Mouse (Mus musculus): ENCODE data around the gene Kiss1r. TPM values are rescaled to one million over a fixed set of nuclear protein-coding genes. Genes with fewer than 3 reads are reported as not detected.
"Not testable (repeated sequence)": the region's sequence is repeated elsewhere in the genome, so short reads cannot be mapped to it uniquely, and the experiment has no call there.

Gene Kiss1r
- polyA plus RNA-seq, 1 experiment: 0.71 TPM

DNA sequence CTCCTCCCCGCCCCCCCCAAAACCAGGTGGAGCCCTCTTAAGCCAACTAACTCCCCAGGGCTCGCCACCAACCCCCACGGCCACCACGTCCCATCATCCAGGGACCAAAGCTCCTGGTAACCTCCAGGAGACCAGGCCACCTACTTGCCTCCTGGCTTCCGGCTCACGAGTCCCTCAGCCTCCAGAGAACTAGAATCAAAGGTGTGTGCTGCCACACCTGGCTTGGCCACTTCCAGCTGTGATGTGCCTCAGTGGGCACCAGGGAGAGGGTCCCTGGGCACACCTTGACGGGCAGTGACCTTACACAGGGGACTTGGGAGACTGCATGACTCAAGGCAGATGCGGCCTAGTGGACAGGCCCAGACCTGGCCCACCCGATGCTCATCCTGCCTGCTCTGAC lies 38.9 kb downstream of the Kiss1r start:
- H3K4me1 ChIP-seq (ENCODE audit: control insufficient read depth, insufficient read depth, low read length): no peaks in the 10 kb centered on the region
- TF ChIP-seq POLR2A (IDR thresholded peaks at IDR 0.05; ENCODE audit: borderline replicate concordance, low read depth, low read length) (no peak), CTCF (IDR thresholded peaks at IDR 0.05; ENCODE audit: low read depth, low read length) (no peak)
- no peak overlapping the region for H3K4me3 ChIP-seq (ENCODE audit: insufficient read depth, low read length)
- no peak overlapping the region for H3K27ac ChIP-seq (ENCODE audit: insufficient read depth, low read depth, low read length)

DNA sequence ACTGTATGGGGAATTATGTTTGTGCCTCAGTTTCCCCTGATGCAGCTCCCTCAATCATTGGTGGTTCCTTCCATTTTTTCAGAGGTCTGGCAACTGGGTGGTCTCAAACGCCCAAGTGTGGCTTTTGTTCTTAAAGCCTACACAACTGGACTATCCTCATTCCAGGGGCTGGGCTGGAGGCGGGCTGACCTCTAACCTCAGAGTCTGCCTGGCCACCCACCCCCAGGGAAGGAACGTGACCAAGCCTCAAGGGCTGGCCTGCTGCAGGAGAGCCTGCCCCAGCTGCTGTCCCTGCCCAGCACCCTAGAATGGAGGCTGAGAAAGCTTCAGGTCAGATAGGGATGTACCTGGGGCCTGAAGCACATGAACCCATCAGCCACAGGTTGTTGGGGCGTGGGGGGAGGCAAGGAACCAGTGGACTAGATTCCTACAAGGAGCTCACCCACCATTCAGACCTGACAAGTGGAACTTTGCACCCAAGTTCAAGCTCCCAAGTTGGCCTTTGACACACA lies 39.9 kb downstream of the Kiss1r start:
- Histone ChIP-seq H3K27ac (ENCODE audit: insufficient read depth, low read depth, low read length) (no peak overlapping the region), H3K4me3 (ENCODE audit: insufficient read depth, low read length) (no peak overlapping the region), H3K4me1 (ENCODE audit: control insufficient read depth, insufficient read depth, low read length) (peaks cover 4% of the 10 kb centered on the region)
- TF ChIP-seq CTCF (IDR thresholded peaks at IDR 0.05; ENCODE audit: low read depth, low read length) (no peak), POLR2A (IDR thresholded peaks at IDR 0.05; ENCODE audit: borderline replicate concordance, low read depth, low read length) (no peak)

DNA sequence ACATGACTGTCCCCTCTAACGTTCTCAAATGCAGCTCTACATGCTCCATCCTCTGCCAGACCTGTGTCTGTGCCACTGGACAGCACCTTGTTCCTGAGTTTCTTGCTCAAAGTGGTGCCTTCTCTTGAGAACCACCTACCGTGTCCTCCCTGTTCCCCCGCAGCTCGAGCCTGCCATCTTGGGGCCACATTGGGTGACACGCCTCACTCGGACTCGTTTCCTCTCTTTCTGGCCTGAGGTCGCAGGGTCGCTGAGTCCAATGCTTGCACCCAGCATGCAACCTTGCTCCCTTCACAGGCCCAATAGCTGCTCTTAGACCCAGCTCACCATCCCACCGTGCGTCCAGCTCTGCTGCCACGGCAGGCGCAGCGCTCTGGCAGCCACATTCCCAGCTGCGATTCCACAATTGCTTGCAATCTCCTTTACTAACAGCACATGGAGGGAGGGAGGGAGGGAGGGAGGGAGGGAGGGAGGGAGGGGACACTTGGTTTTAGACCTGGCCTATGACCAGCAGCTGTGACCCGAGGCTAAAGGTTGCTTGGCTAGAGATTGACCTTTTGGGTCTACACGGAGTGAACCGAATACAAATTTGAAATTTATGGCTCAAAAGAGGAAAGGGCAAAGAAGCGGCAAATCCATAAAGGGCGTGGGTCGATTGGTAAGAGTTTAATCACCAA lies 41.5 kb downstream of the Kiss1r start:
- Histone ChIP-seq H3K4me1 (ENCODE audit: control insufficient read depth, insufficient read depth, low read length) (peaks cover 5% of the 10 kb centered on the region), H3K27ac (ENCODE audit: insufficient read depth, low read depth, low read length) (no peak overlapping the region), H3K4me3 (ENCODE audit: insufficient read depth, low read length) (no peak overlapping the region)
- peak; percentile 78; the same call in 1 of the 2 replicates for TF ChIP-seq CTCF (IDR thresholded peaks at IDR 0.05; ENCODE audit: low read depth, low read length)
- TF ChIP-seq POLR2A (IDR thresholded peaks at IDR 0.05; ENCODE audit: borderline replicate concordance, low read depth, low read length): no peak

DNA sequence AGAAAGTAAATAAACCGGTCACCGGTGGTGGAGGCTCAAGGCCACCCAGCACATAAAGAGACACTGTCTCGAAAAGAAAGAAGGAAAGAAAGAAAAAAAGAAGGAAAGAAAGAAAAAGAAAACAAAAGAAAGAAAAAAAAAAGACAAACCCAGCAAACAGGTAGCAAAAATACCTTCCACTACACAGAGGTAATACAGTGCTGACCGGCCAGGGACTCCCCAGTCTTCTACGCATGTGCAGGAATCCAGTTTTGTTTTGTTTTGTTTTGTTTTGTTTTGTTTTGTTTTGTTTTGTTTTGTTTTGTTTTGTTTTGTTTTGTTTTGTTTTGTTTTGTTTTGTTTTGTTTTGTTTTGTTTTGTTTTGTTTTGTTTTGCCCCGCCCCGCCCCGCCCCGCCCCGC lies 42.6 kb downstream of the Kiss1r start:
- H3K4me3 ChIP-seq (ENCODE audit: insufficient read depth, low read length): peak overlapping the region; percentile 25; the same call in 1 of the 2 replicates
- not testable (repeated sequence) for H3K4me1 ChIP-seq (ENCODE audit: control insufficient read depth, insufficient read depth, low read length); H3K27ac ChIP-seq (ENCODE audit: insufficient read depth, low read depth, low read length)

DNA sequence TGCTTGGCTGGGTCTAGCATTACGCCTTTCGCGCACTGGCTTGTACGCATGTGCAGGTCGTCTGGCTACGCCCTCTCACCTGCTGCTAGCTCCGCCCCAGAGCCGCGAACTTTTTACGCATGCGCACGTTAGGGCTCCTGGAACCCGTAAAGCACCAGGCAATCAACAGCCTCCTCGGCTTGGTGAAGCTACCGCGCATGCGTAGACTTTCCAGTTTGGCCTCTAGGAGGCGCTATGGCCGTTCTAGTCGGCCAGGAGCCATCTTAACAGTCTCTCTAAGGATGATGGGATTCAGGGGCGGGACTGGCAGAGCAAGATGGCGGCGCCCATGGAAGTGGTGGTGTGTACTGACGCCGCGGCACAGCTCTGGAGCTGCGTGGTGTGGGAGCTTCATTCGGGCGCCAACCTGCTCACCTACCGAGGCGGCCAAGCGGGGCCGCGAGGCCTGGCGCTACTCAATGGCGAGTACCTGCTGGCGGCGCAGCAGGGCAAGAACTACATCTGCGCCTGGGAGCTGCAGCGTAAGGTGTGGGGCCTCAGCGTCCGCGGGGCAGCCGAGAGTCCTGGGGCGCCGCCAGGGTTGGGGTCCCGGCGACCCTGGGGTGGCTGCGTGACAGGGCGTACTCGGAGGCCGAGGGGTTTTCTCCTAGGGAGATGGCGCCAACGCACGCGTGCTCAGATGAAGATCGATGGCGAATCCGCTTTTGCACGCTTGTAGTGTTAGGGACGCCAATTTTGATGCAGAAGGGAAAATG lies 43.3 kb downstream of the Kiss1r start, which contains the start of gene Wdr18:
Gene Wdr18 (plus strand): TSS at position 306 of the 755 bp plus-strand sequence.
- H3K27ac ChIP-seq (ENCODE audit: insufficient read depth, low read depth, low read length): peak within 1 kb of the TSS; percentile 78
- H3K4me3 ChIP-seq (ENCODE audit: insufficient read depth, low read length): peak within 1 kb of the TSS; percentile 70
- TF ChIP-seq POLR2A (IDR thresholded peaks at IDR 0.05; ENCODE audit: borderline replicate concordance, low read depth, low read length): no peak
- TF ChIP-seq CTCF (IDR thresholded peaks at IDR 0.05; ENCODE audit: low read depth, low read length): peak; percentile 52; the same call in 1 of the 2 replicates
- H3K4me1 ChIP-seq (ENCODE audit: control insufficient read depth, insufficient read depth, low read length): peaks cover 5% of the 10 kb centered on the region

DNA sequence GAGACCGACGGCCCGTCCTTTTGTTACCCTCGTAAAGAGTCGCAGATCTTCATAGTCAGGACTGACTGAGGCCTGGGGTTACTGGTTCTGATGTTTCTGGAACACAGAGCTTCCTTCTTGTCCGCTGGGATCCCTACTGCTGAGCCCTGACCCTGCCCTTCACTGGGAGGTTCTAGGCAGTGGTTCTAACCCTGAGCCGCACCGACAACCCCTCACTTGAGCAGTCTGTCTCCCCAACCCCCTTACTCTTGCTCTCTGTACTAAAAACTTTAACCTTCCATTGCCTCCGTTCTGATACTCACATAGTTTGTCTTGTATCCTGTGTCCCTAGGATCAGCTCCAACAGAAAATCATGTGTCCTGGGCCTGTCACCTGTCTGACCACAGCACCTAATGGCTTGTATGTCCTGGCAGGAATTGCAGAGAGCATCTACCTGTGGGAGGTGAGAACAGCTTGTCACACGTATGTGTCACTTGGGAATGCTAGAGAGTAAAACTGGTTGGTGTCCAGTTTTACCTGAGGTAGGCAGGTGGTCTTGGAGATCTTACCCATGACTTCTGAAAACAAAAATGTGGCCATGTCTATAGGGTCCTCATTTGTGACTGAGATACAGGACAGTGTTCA lies 44.0 kb downstream of the Kiss1r start:
- Histone ChIP-seq H3K27ac (ENCODE audit: insufficient read depth, low read depth, low read length) (peak overlapping the region; percentile 78), H3K4me1 (ENCODE audit: control insufficient read depth, insufficient read depth, low read length) (peaks cover 5% of the 10 kb centered on the region), H3K4me3 (ENCODE audit: insufficient read depth, low read length) (peak overlapping the region; percentile 70)
- TF ChIP-seq POLR2A (IDR thresholded peaks at IDR 0.05; ENCODE audit: borderline replicate concordance, low read depth, low read length) (no peak), CTCF (IDR thresholded peaks at IDR 0.05; ENCODE audit: low read depth, low read length) (no peak)

DNA sequence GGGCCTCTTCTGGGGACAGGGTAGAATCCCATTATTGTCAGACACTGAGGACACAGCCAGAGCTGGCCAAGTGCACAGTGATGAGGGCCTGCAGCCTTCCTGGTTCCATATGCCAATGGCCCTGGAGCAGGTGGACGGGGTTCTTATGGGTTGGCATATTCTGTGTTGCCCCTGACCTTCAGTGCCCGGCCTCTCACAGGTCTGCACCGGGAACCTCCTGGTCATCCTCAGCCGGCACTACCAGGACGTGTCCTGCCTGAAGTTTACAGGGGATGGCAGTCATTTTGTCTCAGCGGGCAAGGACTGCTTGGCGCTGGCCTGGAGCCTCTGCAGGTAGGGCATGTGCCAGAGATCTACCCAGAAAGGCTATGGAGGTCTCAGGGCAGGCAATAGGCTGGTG lies 48.0 kb downstream of the Kiss1r start:
- TF ChIP-seq POLR2A (IDR thresholded peaks at IDR 0.05; ENCODE audit: borderline replicate concordance, low read depth, low read length) (no peak), CTCF (IDR thresholded peaks at IDR 0.05; ENCODE audit: low read depth, low read length) (no peak)
- H3K4me1 ChIP-seq (ENCODE audit: control insufficient read depth, insufficient read depth, low read length): peaks cover 5% of the 10 kb centered on the region

DNA sequence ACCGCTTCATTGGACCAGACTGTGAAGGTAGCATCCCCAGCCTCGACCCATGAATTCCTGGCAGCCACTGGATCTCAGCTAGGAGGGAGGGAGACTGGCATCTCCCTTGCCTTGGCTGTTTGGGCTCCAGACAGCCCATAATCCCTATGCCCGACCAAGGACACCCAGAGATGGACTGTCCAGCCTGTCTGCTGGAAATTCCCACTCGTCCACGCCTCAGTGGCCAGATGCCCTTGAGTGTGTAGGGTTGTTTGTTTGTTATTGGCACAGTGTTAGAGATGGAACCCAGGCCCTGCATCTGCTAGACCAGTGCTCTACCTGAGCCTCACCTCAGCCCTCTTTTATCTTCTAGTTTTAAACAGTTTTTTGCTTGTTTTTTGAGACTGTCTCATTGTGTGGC lies 48.6 kb downstream of the Kiss1r start:
- TF ChIP-seq CTCF (IDR thresholded peaks at IDR 0.05; ENCODE audit: low read depth, low read length) (no peak), POLR2A (IDR thresholded peaks at IDR 0.05; ENCODE audit: borderline replicate concordance, low read depth, low read length) (no peak)
- peaks cover 5% of the 10 kb centered on the region for H3K4me1 ChIP-seq (ENCODE audit: control insufficient read depth, insufficient read depth, low read length)
- H3K27ac ChIP-seq (ENCODE audit: insufficient read depth, low read depth, low read length): no peak overlapping the region
- H3K4me3 ChIP-seq (ENCODE audit: insufficient read depth, low read length): no peak overlapping the region

More for the DNA sequence above, 48.0 kb downstream of the Kiss1r start:
- no peak overlapping the region for H3K27ac ChIP-seq (ENCODE audit: insufficient read depth, low read depth, low read length)
- H3K4me3 ChIP-seq (ENCODE audit: insufficient read depth, low read length): no peak overlapping the region

DNA sequence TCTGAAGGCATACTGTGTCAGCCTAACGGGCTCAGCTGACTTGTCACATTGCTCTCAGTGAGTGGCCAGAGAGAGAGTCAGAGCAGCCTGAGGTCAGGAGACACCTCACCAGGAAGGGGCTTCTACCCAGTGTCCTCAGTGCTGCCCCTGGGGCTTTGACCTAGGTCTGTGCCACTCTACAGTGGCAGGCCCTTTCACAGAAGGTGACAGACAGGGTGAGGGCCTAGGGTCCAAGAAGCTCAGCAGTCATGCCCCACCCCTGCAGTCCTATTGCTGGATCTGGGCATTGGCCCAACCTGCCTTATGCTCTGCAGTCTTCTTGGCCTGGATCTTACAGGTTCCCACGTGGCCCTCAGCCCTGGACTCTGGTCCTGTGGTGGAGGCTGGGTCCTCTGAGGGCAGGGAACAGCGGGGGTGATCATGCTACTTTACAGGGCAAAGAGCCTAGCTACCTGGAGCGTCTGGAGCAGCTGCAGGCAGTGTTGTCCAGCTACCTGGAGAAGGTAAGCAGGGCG lies 50.2 kb downstream of the Kiss1r start:
- TF ChIP-seq POLR2A (IDR thresholded peaks at IDR 0.05; ENCODE audit: borderline replicate concordance, low read depth, low read length) (no peak), CTCF (IDR thresholded peaks at IDR 0.05; ENCODE audit: low read depth, low read length) (no peak)
- Histone ChIP-seq H3K4me3 (ENCODE audit: insufficient read depth, low read length) (no peak overlapping the region), H3K4me1 (ENCODE audit: control insufficient read depth, insufficient read depth, low read length) (no peaks in the 10 kb centered on the region), H3K27ac (ENCODE audit: insufficient read depth, low read depth, low read length) (no peak overlapping the region)

Data from bone marrow macrophage, adult 2 months (primary cell).